Mouse (Mus musculus): Measurements from ENCODE around the gene Vmn1r38. TPM values are rescaled to one million over a fixed set of nuclear protein-coding genes. Genes with fewer than 3 reads are reported as not detected.
"Not testable (repeated sequence)": the region's sequence is repeated elsewhere in the genome, so short reads cannot be mapped to it uniquely, and the experiment has no call there.

Gene Vmn1r38
- polyA plus RNA-seq (2014; fragmentation: Nextera tagmentation; extraction: Ambion mirVana): not detected in 2 replicates

DNA sequence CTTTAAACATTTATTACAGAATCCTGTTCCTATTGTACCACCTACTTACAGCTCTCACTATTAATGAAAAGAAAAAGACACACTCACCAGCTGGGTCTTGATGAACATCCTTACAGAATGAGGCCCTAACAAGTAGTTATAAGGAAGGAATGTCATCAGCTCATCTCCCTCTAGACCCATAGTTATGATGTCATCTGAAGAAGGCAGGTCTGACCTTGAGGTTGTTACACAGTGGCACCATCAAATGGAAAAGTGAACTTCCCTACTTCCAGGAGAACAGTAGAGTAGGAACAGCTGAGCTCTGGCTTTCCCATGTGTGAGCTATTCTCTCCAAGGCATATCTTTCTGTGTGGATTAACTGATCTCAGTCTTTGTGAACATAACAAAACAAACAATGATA lies at the start of gene Vmn1r38:
Gene Vmn1r38, minus strand, starts transcription at position 101 of the 400 bp plus-strand sequence.
- H3K4me1 ChIP-seq (ENCODE audit: control insufficient read depth, insufficient read depth, low read length); H3K27me3 ChIP-seq (ENCODE audit: control insufficient read depth, insufficient read depth, low read length); H3K4me2 ChIP-seq (ENCODE audit: low read depth, severe bottlenecking); DNase-seq (ENCODE audit: low spot score); H3K27ac ChIP-seq (replicated peaks; ENCODE audit: low read depth, low read length); H3K4me3 ChIP-seq (ENCODE audit: low read depth, low read length); H3K9ac ChIP-seq (ENCODE audit: low read length); H3K9me3 ChIP-seq (ENCODE audit: control insufficient read depth, low read length); ATAC-seq (ENCODE audit: insufficient number of reproducible peaks, low FRiP score, low TSS enrichment, low read depth); H3K36me3 ChIP-seq (ENCODE audit: control insufficient read depth, insufficient read depth, low read length): not testable (repeated sequence)

GRCm38 (mm10) chr6:66810509-66810908 lies 28.1 kb upstream of the Vmn1r38 start, which contains the start of gene Vmn1r39:
TSS of gene Vmn1r39 (minus strand) at chr6:66810609.
- no peak for DNase-seq (ENCODE audit: low spot score)
- no peaks in the 10 kb centered on the region for H3K4me1 ChIP-seq (ENCODE audit: control insufficient read depth, insufficient read depth, low read length)
- 92% methylated on average over 2 of the region's 2 CpGs for WGBS
- no peak within 1 kb of the TSS for H3K27ac ChIP-seq (replicated peaks; ENCODE audit: low read depth, low read length)
- ATAC-seq (ENCODE audit: insufficient number of reproducible peaks, low FRiP score, low TSS enrichment, low read depth): no peak
- H3K9me3 ChIP-seq (ENCODE audit: control insufficient read depth, low read length): no peaks in the 10 kb centered on the region
- no peak within 1 kb of the TSS for H3K9ac ChIP-seq (ENCODE audit: low read length)
- H3K4me2 ChIP-seq (ENCODE audit: low read depth, severe bottlenecking): no peak within 1 kb of the TSS
- no peaks in the 10 kb centered on the region for H3K36me3 ChIP-seq (ENCODE audit: control insufficient read depth, insufficient read depth, low read length)
- H3K4me3 ChIP-seq (ENCODE audit: low read depth, low read length): no peak within 1 kb of the TSS
- no peaks in the 10 kb centered on the region for H3K27me3 ChIP-seq (ENCODE audit: control insufficient read depth, insufficient read depth, low read length)

DNA sequence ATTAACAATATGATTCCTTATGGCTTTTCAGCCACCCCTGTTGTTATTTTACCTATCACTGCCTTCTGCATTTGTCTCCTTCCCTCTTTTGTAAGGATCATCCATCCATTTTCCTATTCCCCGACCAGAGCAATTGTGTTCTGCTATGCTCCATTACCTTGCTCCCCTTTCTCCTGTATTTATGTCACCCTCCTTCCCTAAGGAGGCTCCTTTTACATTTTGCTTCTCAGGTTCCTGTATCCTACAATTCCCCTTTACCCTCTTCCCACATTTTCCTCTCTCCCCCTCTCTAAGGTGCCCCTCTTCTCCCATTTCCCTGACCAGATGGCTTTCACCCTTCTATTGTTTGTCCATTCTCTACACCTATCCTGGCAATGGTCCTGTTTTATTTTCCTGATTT lies 23.9 kb upstream of the Vmn1r38 start:
- Histone ChIP-seq H3K4me2 (ENCODE audit: low read depth, severe bottlenecking) (no peak overlapping the region), H3K4me3 (ENCODE audit: low read depth, low read length) (no peak overlapping the region), H3K9ac (ENCODE audit: low read length) (no peak overlapping the region), H3K27me3 (ENCODE audit: control insufficient read depth, insufficient read depth, low read length) (no peaks in the 10 kb centered on the region), H3K9me3 (ENCODE audit: control insufficient read depth, low read length) (no peaks in the 10 kb centered on the region), H3K27ac (replicated peaks; ENCODE audit: low read depth, low read length) (no peak overlapping the region), H3K4me1 (ENCODE audit: control insufficient read depth, insufficient read depth, low read length) (no peaks in the 10 kb centered on the region), H3K36me3 (ENCODE audit: control insufficient read depth, insufficient read depth, low read length) (no peaks in the 10 kb centered on the region)
- 82% methylated on average over 1 of the region's 1 CpGs for WGBS
- DNase-seq (ENCODE audit: low spot score): no peak
- no peak for ATAC-seq (ENCODE audit: insufficient number of reproducible peaks, low FRiP score, low TSS enrichment, low read depth)

- WGBS: 89% methylated on average over 3 of the region's 3 CpGs
- DNase-seq (ENCODE audit: low spot score) (no peak), ATAC-seq (ENCODE audit: insufficient number of reproducible peaks, low FRiP score, low TSS enrichment, low read depth) (no peak)
- no peaks in the 10 kb centered on the region for H3K9me3 ChIP-seq (ENCODE audit: control insufficient read depth, low read length)
- no peak overlapping the region for H3K9ac ChIP-seq (ENCODE audit: low read length)
- H3K27me3 ChIP-seq (ENCODE audit: control insufficient read depth, insufficient read depth, low read length): no peaks in the 10 kb centered on the region
- no peak overlapping the region for H3K4me2 ChIP-seq (ENCODE audit: low read depth, severe bottlenecking)
- no peaks in the 10 kb centered on the region for H3K4me1 ChIP-seq (ENCODE audit: control insufficient read depth, insufficient read depth, low read length)
- no peaks in the 10 kb centered on the region for H3K36me3 ChIP-seq (ENCODE audit: control insufficient read depth, insufficient read depth, low read length)
- no peak overlapping the region for H3K27ac ChIP-seq (replicated peaks; ENCODE audit: low read depth, low read length)
- H3K4me3 ChIP-seq (ENCODE audit: low read depth, low read length): no peak overlapping the region
These were observed 23.3 kb upstream of the Vmn1r38 start for GRCm38 (mm10) chr6:66805713-66806112.

- H3K27me3 ChIP-seq (ENCODE audit: control insufficient read depth, insufficient read depth, low read length); H3K27ac ChIP-seq (replicated peaks; ENCODE audit: low read depth, low read length); H3K4me2 ChIP-seq (ENCODE audit: low read depth, severe bottlenecking); H3K4me1 ChIP-seq (ENCODE audit: control insufficient read depth, insufficient read depth, low read length); H3K9me3 ChIP-seq (ENCODE audit: control insufficient read depth, low read length); H3K4me3 ChIP-seq (ENCODE audit: low read depth, low read length); DNase-seq (ENCODE audit: low spot score); H3K36me3 ChIP-seq (ENCODE audit: control insufficient read depth, insufficient read depth, low read length); H3K9ac ChIP-seq (ENCODE audit: low read length); ATAC-seq (ENCODE audit: insufficient number of reproducible peaks, low FRiP score, low TSS enrichment, low read depth): not testable (repeated sequence)
These were observed 53.3 kb downstream of the Vmn1r38 start, which contains the start of gene Vmn1r37 for GRCm38 (mm10) chr6:66729082-66729481. TSS of gene Vmn1r37 (plus strand) at chr6:66729382.

Other genes with a start within 250 kb of the Vmn1r38 start
- gene Mad2l1, start 247.2 kb downstream of the Vmn1r38 start, polyA plus RNA-seq (2014; fragmentation: Nextera tagmentation; extraction: Ambion mirVana): 124 and 136 TPM in 2 replicates
- gene Vmn1r32, start 222.5 kb downstream of the Vmn1r38 start, polyA plus RNA-seq (2014; fragmentation: Nextera tagmentation; extraction: Ambion mirVana): 0.18 and 0.32 TPM in 2 replicates
- gene Vmn1r33, start 164.3 kb downstream of the Vmn1r38 start, polyA plus RNA-seq (2014; fragmentation: Nextera tagmentation; extraction: Ambion mirVana): not detected in 2 replicates
- gene Vmn1r34, start 138.7 kb downstream of the Vmn1r38 start, polyA plus RNA-seq (2014; fragmentation: Nextera tagmentation; extraction: Ambion mirVana): not detected in 2 replicates
- not detected in 2 replicates for gene Vmn1r35, start 96.7 kb downstream of the Vmn1r38 start, polyA plus RNA-seq (2014; fragmentation: Nextera tagmentation; extraction: Ambion mirVana)
- gene Vmn1r36, start 63.5 kb downstream of the Vmn1r38 start, polyA plus RNA-seq (2014; fragmentation: Nextera tagmentation; extraction: Ambion mirVana): not detected in 2 replicates
- gene Vmn1r37, start 53.2 kb downstream of the Vmn1r38 start, polyA plus RNA-seq (2014; fragmentation: Nextera tagmentation; extraction: Ambion mirVana): not detected in 2 replicates
- gene Vmn1r39, start 28.0 kb upstream of the Vmn1r38 start, polyA plus RNA-seq (2014; fragmentation: Nextera tagmentation; extraction: Ambion mirVana): not detected in 2 replicates
- gene Gng12, start 113.8 kb upstream of the Vmn1r38 start, polyA plus RNA-seq (2014; fragmentation: Nextera tagmentation; extraction: Ambion mirVana): 72.2 and 73.0 TPM in 2 replicates

All from limb, embryonic 11.5 days (tissue).